Mouse (Mus musculus): ENCODE data around the gene Mvb12b. TPM values are rescaled to one million over a fixed set of nuclear protein-coding genes. Genes with fewer than 3 reads are reported as not detected.
"Not testable (repeated sequence)": the region's sequence is repeated elsewhere in the genome, so short reads cannot be mapped to it uniquely, and the experiment has no call there.

The Mvb12b gene
- polyA plus RNA-seq, 1 experiment from 2014 or later: 60.5 TPM

DNA sequence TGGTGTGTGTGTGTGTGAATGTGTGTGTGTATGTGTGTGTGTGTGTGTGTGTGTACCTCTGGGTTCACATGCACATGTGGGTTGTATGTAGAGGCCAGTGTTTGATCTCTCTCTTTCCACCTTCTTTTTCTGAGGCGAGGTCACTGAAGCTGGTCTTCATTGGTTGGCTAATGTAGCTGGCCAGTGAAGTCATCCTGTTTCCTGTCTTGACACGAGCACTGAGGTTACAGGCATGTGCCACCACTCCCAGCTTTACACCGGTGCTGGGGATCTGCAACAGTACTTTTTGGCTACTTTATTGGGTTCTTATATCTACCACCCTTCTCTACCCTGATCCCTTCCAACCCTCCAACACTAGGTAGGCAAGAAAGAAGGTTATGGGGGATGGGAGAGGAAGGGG, 26.6 kb upstream of the Mvb12b start:
- no peaks in the 10 kb centered on the region for H3K27me3 ChIP-seq
- H3K36me3 ChIP-seq: no peaks in the 10 kb centered on the region
- H3K4me2 ChIP-seq: no peak overlapping the region
- H3K4me3 ChIP-seq: no peak overlapping the region
- WGBS: 74% methylated on average over 3 of the region's 3 CpGs
- H3K9me3 ChIP-seq: no peaks in the 10 kb centered on the region
- peaks cover 7% of the 10 kb centered on the region for H3K4me1 ChIP-seq (replicated peaks)
- no peak for ATAC-seq (ENCODE audit: low read depth)
- no peak overlapping the region for H3K9ac ChIP-seq
- H3K27ac ChIP-seq (replicated peaks): no peak overlapping the region

DNA sequence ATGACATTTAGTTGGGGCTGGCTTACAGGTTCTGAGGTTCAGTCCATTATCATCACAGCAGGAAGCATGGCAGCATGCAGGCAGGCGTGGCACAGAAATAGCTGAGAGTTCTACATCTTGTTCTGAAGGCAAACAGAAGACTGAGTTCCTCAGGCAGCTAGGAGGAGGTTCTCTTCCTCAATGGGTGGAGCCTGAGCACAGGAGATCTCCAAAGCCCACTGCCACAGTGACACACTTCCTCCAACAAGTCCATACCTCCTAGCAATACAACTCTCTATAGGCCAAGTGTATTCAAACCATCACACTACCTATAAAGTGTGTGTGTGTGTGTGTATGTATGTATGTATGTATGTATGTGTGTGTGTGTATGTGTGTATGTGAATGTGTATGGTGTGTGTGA, 25.9 kb upstream of the Mvb12b start:
- H3K27me3 ChIP-seq; H3K9me3 ChIP-seq; H3K27ac ChIP-seq (replicated peaks); H3K36me3 ChIP-seq; H3K4me3 ChIP-seq; ATAC-seq (ENCODE audit: low read depth); H3K4me1 ChIP-seq (replicated peaks); H3K9ac ChIP-seq; H3K4me2 ChIP-seq: not testable (repeated sequence)
- WGBS: 59% methylated on average over 1 of the region's 1 CpGs

DNA sequence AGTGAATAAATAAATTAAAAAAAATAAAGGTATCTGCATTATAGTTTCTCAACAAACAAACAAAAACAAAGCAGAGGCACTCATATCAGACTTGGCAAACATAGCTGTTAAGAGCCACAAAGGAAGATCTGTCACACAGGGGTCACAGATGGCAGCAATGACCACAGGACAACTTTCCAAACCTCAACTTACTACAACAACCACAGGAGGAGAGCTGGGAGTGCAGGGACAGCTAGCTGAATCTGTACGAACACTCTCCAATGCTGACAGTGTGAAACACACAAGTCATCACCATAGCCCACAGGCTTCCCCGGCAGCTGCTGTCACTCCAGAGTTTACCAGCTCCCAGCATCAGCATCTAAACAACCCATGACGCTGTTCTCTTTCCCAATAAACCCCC, 25.0 kb upstream of the Mvb12b start:
- Histone ChIP-seq H3K9me3 (no peaks in the 10 kb centered on the region), H3K4me3 (no peak overlapping the region), H3K36me3 (no peaks in the 10 kb centered on the region), H3K27ac (replicated peaks) (no peak overlapping the region), H3K4me2 (no peak overlapping the region), H3K27me3 (no peaks in the 10 kb centered on the region), H3K9ac (no peak overlapping the region), H3K4me1 (replicated peaks) (no peaks in the 10 kb centered on the region; the same call in 1 of the 2 replicates)
- ATAC-seq (ENCODE audit: low read depth): no peak
- 75% methylated on average over 3 of the region's 3 CpGs for WGBS

DNA sequence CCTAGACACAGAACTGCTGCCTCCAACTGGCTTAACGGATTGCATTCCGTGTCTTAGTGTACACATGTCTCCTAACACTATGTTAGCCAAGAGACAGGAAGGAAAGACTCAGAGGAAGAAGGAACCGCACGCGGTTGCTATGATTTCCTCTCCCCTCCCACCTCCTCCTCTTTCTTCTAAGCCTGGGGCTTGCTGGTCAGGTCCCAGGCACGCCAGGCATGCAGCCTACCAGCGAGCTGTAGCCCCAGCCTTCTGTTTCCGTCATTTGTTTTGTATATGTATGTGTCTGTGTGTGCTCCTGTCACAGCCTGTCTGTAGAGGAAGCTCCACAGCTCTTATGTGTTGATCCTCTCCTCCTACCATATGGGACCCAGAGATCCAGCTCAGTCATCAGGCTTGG, 20.6 kb upstream of the Mvb12b start:
- Histone ChIP-seq H3K4me2 (no peak overlapping the region), H3K9me3 (no peaks in the 10 kb centered on the region; the same call in 1 of the 2 replicates), H3K27ac (replicated peaks) (0 out of 2 replicates have a peak overlapping the region, but pooled peaks have one; percentile 35), H3K4me3 (no peak overlapping the region), H3K4me1 (replicated peaks) (no peaks in the 10 kb centered on the region), H3K36me3 (no peaks in the 10 kb centered on the region), H3K9ac (no peak overlapping the region), H3K27me3 (no peaks in the 10 kb centered on the region)
- no peak for ATAC-seq (ENCODE audit: low read depth)
- WGBS: 65% methylated on average over 8 of the region's 8 CpGs

DNA sequence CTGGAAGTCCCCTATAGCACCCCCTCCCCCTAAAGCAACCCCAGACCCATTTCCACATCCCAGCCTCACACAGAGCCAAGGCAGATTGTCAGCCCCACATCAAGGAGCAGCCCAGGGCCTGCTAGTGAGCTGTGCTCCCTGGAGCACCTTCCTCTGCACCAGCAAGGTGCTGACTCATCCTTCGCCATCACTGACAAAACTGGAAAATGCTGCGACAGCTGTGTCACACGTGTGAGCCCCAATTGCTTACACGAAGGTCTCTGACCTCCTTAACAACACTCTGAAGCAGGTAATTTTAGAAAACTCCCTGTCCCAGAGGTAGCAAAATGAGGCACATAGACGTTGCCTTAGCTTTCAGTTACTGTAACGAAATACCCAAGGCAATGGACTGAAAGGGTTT, 19.4 kb upstream of the Mvb12b start:
- Histone ChIP-seq H3K27ac (replicated peaks) (no peak overlapping the region), H3K4me3 (no peak overlapping the region), H3K9ac (no peak overlapping the region), H3K27me3 (no peaks in the 10 kb centered on the region), H3K4me2 (no peak overlapping the region), H3K4me1 (replicated peaks) (no peaks in the 10 kb centered on the region), H3K36me3 (no peaks in the 10 kb centered on the region), H3K9me3 (no peaks in the 10 kb centered on the region; the same call in 1 of the 2 replicates)
- ATAC-seq (ENCODE audit: low read depth): no peak
- WGBS: 90% methylated on average over 6 of the region's 6 CpGs

DNA sequence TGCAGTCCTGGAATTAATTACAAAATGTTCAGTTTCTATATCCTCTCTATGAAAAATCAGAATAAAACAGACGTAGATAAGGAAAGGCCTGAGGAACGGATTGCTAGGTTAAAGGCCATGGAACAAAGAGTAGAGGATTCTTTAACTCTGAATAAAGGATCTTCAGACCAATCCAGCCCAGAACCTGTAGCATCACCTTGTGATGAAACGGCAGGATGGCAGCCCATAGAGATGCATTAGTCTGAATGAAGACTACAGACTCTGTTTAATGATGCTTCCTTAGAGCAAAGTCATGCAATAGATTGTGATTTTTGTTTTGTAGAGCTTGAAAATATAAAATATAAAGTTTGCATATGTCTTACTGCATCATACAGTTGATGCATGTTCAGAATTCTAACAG, 8.1 kb upstream of the Mvb12b start:
- H3K9ac ChIP-seq: no peak overlapping the region
- no peaks in the 10 kb centered on the region for H3K9me3 ChIP-seq
- 83% methylated on average over 3 of the region's 3 CpGs for WGBS
- no peak overlapping the region for H3K27ac ChIP-seq (replicated peaks)
- no peaks in the 10 kb centered on the region for H3K27me3 ChIP-seq
- ATAC-seq (ENCODE audit: low read depth): no peak
- no peaks in the 10 kb centered on the region for H3K36me3 ChIP-seq
- H3K4me1 ChIP-seq (replicated peaks): no peaks in the 10 kb centered on the region
- no peak overlapping the region for H3K4me3 ChIP-seq
- H3K4me2 ChIP-seq: no peak overlapping the region

DNA sequence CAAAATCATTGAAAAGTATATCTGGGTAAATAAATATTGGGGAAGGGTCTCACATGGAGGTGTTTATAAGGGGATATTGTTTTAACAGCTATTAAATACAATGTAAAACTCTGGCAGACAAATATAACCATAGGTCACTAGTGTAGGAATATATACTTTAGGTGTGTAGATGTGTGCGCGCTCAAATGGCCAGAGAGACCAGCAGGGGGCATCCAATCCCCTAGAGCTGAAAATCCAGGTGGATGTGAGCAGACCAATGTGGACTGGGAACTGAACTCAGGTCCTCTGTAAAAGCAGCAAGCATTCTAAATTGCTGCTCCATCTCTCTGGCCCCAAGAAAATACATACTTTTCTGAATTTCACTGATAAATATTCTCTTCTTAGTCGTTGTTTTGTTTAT, 5.4 kb upstream of the Mvb12b start:
- no peaks in the 10 kb centered on the region for H3K36me3 ChIP-seq
- no peaks in the 10 kb centered on the region for H3K9me3 ChIP-seq
- H3K27me3 ChIP-seq: no peaks in the 10 kb centered on the region
- 82% methylated on average over 3 of the region's 3 CpGs for WGBS
- no peak overlapping the region for H3K27ac ChIP-seq (replicated peaks)
- H3K4me1 ChIP-seq (replicated peaks): peaks cover 3% of the 10 kb centered on the region; the same call in 1 of the 2 replicates
- no peak for ATAC-seq (ENCODE audit: low read depth)
- H3K4me2 ChIP-seq: no peak overlapping the region
- H3K9ac ChIP-seq: no peak overlapping the region
- no peak overlapping the region for H3K4me3 ChIP-seq

DNA sequence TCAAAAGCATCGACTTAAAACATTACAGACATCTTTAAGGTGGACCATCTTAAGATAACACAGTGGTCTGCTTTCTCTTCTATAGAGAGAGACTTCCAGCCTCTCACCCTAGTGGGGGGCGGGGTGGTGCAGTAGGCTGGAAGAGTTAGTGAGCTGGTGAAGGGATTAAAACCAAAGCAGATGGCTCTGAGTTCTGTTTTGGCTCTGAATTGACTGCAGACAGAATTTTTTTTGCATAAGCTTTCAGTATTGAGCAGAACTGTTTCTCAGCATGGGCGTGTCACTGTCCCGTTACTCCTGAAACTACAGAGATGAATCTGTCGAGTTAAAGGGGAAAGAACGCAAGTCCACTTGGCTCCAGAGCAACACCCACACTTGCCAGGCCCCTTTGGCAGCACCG, 4.6 kb upstream of the Mvb12b start:
- no peaks in the 10 kb centered on the region for H3K36me3 ChIP-seq
- H3K27ac ChIP-seq (replicated peaks): no peak overlapping the region
- no peaks in the 10 kb centered on the region for H3K27me3 ChIP-seq
- WGBS: 76% methylated on average over 7 of the region's 7 CpGs
- no peak overlapping the region for H3K4me2 ChIP-seq
- H3K9ac ChIP-seq: no peak overlapping the region
- ATAC-seq (ENCODE audit: low read depth): no peak
- no peaks in the 10 kb centered on the region for H3K9me3 ChIP-seq
- H3K4me1 ChIP-seq (replicated peaks): peaks cover 10% of the 10 kb centered on the region
- no peak overlapping the region for H3K4me3 ChIP-seq

DNA sequence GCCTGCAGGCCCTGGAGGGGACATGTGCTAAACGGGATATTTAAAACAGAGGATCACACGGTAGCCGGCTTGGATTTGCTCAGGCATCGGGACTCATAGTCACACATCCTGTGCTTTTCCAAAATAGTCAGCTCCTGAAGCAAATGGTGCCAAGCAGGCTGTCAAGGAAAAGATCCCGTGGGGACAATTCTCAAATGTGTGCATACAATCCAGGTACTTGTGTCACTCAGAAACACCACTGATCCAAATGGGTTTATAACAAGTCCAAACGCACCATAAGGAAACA, 297 bp upstream of the Mvb12b start:
- Histone ChIP-seq H3K36me3 (no peaks in the 10 kb centered on the region), H3K4me1 (replicated peaks) (peaks cover 42% of the 10 kb centered on the region), H3K9ac (peak overlapping the region; percentile 100), H3K27ac (replicated peaks) (peak overlapping the region; percentile 99), H3K4me2 (peak overlapping the region; percentile 90), H3K9me3 (no peaks in the 10 kb centered on the region), H3K27me3 (no peaks in the 10 kb centered on the region), H3K4me3 (peak overlapping the region; percentile 83)
- ATAC-seq (ENCODE audit: low read depth): no peak
- WGBS: 42% methylated on average over 6 of the region's 6 CpGs

DNA sequence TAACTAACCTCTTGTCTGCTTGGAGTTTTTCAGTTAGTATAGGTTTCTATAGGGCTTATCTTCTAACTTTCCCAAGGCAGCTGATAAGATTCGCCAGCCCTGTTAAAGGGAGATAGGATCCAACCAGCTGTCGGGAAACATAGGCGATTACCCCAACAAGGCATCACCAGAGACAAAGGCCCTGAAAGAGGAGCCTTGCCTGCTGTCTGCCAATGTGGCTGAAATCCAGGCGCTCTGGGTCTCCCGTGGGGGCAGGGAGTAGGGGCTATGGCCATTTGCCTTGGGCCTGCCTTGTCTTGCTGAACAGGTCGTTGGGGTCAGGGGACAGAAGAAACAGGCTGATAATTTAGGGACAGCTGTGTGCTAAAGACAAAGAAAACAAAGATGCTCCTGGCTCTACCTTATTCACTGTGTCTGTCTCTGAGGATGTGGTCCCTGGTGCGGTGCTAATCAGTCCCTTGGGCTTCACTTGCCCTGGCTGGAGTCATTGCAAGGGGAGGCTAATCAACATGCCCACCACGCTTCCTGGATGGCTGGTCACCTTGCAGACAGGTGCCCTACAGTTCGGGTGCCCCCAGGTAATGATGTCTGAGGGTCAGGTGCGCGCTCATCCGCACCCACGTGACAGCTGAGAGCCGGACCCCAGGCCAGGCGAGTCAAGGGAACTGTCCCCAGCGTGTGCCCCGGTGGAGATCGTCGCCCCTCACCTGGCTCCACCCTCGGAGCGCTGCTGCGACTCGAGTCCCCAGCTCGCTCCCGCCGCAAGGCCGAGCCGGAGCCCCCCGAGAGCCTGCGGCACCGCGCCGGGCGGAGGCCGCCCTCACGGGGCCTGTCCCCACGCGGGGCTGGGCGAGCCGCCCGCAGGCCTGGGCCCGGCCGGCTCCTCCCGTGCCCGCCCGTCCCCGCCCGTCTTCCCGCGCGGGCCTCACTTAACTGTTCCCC, 1.1 kb downstream of the Mvb12b start:
- ATAC-seq (ENCODE audit: low read depth): peak; percentile 73
- peak overlapping the region; percentile 83 for H3K4me3 ChIP-seq
- H3K4me2 ChIP-seq: peak overlapping the region; percentile 90
- no peaks in the 10 kb centered on the region for H3K9me3 ChIP-seq
- H3K4me1 ChIP-seq (replicated peaks): peaks cover 56% of the 10 kb centered on the region
- H3K27ac ChIP-seq (replicated peaks): peak overlapping the region; percentile 99
- H3K36me3 ChIP-seq: no peaks in the 10 kb centered on the region
- H3K9ac ChIP-seq: peak overlapping the region; percentile 100
- no peaks in the 10 kb centered on the region for H3K27me3 ChIP-seq
- WGBS: under 1% methylated on average over 51 of the region's 51 CpGs

DNA sequence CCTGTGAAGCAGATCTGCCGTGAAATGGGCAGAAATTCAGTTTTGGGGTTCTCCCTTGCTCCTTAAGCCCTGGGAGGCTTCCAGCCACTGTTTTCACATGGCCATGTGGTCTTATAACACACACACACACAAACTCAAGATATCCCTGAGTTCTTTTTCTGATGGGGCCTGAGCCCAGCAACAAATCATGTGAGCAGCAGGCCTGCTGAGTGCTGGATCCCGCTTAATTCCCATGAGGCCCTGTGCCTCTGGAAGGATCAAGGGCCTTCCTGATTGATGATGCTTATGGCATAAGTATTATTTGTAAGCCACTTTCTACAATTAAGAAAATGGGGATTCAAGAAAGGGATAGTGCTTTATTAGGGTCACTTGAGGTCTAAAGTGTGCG, 2.5 kb downstream of the Mvb12b start:
- H3K27me3 ChIP-seq: no peaks in the 10 kb centered on the region
- no peaks in the 10 kb centered on the region for H3K9me3 ChIP-seq
- peak overlapping the region; percentile 100 for H3K9ac ChIP-seq
- peak overlapping the region; percentile 83 for H3K4me3 ChIP-seq
- H3K36me3 ChIP-seq: no peaks in the 10 kb centered on the region
- peaks cover 68% of the 10 kb centered on the region for H3K4me1 ChIP-seq (replicated peaks)
- ATAC-seq (ENCODE audit: low read depth): no peak
- H3K4me2 ChIP-seq: peak overlapping the region; percentile 90
- 67% methylated on average over 3 of the region's 3 CpGs for WGBS
- peak overlapping the region; percentile 99 for H3K27ac ChIP-seq (replicated peaks)

DNA sequence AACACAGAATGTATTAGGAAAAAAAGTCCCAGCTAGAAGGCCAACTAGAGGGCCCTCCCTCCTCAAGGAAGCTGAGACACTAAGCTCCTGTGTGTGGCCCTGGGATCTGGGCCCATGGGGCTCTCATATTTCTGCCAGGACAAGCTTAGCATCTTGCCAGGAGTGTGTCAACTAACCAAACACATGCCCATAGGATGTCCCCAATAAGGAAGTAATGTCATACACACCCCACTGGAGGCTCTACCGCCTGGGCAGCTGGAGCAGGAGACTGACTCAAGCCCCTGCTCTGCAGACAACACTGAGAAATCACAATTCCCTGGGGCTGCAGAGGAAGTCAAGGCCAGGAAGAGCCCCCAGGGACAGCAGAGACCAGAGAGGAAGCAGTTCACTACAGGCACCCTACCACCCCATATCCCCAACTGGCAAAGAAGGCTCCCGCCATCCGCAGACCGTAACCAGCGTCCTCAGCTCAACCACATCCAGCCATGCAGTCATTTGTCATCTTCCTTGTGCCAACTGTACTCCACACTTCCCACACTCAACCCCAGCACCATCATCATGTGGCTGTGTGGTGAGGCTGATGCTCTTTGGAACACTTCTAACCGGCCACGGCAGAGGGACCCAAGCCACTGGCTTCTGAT, 3.0 kb downstream of the Mvb12b start:
- H3K9ac ChIP-seq: peak overlapping the region; percentile 100
- H3K4me1 ChIP-seq (replicated peaks): peaks cover 73% of the 10 kb centered on the region
- peak overlapping the region; percentile 83 for H3K4me3 ChIP-seq

More for the DNA sequence above, 3.0 kb downstream of the Mvb12b start:
- ATAC-seq (ENCODE audit: low read depth): no peak
- H3K27me3 ChIP-seq: no peaks in the 10 kb centered on the region
- peak overlapping the region; percentile 99 for H3K27ac ChIP-seq (replicated peaks)
- H3K9me3 ChIP-seq: no peaks in the 10 kb centered on the region
- WGBS: 75% methylated on average over 7 of the region's 7 CpGs
- peak overlapping the region; percentile 90 for H3K4me2 ChIP-seq
- H3K36me3 ChIP-seq: no peaks in the 10 kb centered on the region

Measured in neural tube, embryonic 13.5 days (tissue).